In genomic region chr13:111235719-111236166, GRCm38 (mm10) we compare ENCODE assay signal across 8 mouse cellular contexts. TPM values are rescaled to one million over a fixed set of nuclear protein-coding genes. Genes with fewer than 3 reads are reported as not detected.
DNase-seq lines count a peak whose midpoint lies in the region; ATAC-seq lines count a peak whose summit lies in the region.

No protein-coding gene starts in this region.

- no peaks in the 10 kb centered on the region for H3K27me3 ChIP-seq in hindbrain, embryonic 15.5 days

- no peak overlapping the region for H3K9ac ChIP-seq in hindbrain, embryonic 15.5 days

- H3K36me3 ChIP-seq in hindbrain, embryonic 15.5 days = no peaks in the 10 kb centered on the region

- peak; percentile 36 for ATAC-seq in frontal cortex, adult (ENCODE audit: low TSS enrichment)
- peak; percentile 88 for ATAC-seq in hindbrain, embryonic 15.5 days (ENCODE audit: low FRiP score, low read depth)

- H3K9me3 ChIP-seq in hindbrain, embryonic 15.5 days = peaks cover 5% of the 10 kb centered on the region; the same call in 1 of the 2 replicates

- H3K4me3 ChIP-seq in hindbrain, embryonic 15.5 days = no peak overlapping the region

- WGBS in hindbrain, embryonic 15.5 days = 50% methylated on average over 6 of the region's 6 CpGs

- no peak for DNase-seq in frontal cortex, postnatal 10 days (ENCODE audit: low spot score in 2 of 2)
- DNase-seq in retina, adult 2 months (ENCODE audit: low read depth, low spot score) = peak; percentile 9
- DNase-seq in retina, embryonic 14.5 days (ENCODE audit: low spot score) = no peak
- DNase-seq in retina, postnatal 1 day = peak; percentile 47
- DNase-seq in kidney, adult 8-10 months = no peak
- DNase-seq in kidney, adult 18-20 months = no peak

- H3K27ac ChIP-seq in hindbrain, embryonic 15.5 days (replicated peaks) = peak overlapping the region; percentile 27; the same call in 1 of the 2 replicates

- no peaks in the 10 kb centered on the region for H3K4me1 ChIP-seq in hindbrain, embryonic 15.5 days (replicated peaks)

- no peak overlapping the region for H3K4me2 ChIP-seq in hindbrain, embryonic 15.5 days

RNA-seq across cellular contexts. Expression of gene Actbl2, which starts 19.1 kb away (rescaled TPM):
- not detected in 2 replicates for polyA plus RNA-seq in hindbrain, embryonic 15.5 days (2015; fragmentation: Nextera tagmentation; extraction: Ambion mirVana)

Comparison
In these comparisons a context has a peak if more than half of its experiments do, and no peak if none do; other contexts are left out.
1. DNase-seq: peak in retina, adult 2 months (single experiment) and retina, postnatal 1 day (single experiment); none in frontal cortex, postnatal 10 days (0 of 2), retina, embryonic 14.5 days (single experiment), kidney, adult 8-10 months (0 of 2) and kidney, adult 18-20 months (single experiment).